Mouse (Mus musculus) MEL (cell line): ENCODE measurements around the gene Lmf2.

ENCODE experiments used
- CTCF ChIP-seq, 3 experiments: IDR thresholded peaks in 2 of 3; conservative IDR thresholded peaks in 1 of 3; 2 replicates each; pipeline ENCODE4 v1.5.1; 2011 to 2012; ENCODE audit warnings: low read length in 3 of 3, low read depth in 2 of 3, mild to moderate bottlenecking in 2 of 3, improper control_type of control experiment in 1 of 3, inconsistent platforms in 1 of 3, mixed read lengths in 1 of 3, moderate library complexity in 1 of 3; ENCODE audit not compliant: control insufficient read depth in 1 of 3, insufficient read depth in 1 of 3, poor library complexity in 1 of 3, severe bottlenecking in 1 of 3
- EP300 ChIP-seq, 2 experiments: IDR thresholded peaks; 2 replicates each; pipeline ENCODE4 v1.6.1; 2011; ENCODE audit warnings: improper control_type of control experiment in 2 of 2, low read length in 2 of 2, low read depth in 1 of 2, mild to moderate bottlenecking in 1 of 2
- GATA1 ChIP-seq: IDR thresholded peaks from 2 replicates; pipeline ENCODE4 v1.6.1; 2011; ENCODE audit warnings: low read depth, low read length, improper control_type of control experiment
- KAT2A ChIP-seq: conservative IDR thresholded peaks from 2 replicates; pipeline ENCODE4 v1.6.1; 2012; ENCODE audit warnings: low read depth, low read length, improper control_type of control experiment, inconsistent platforms
- NELFE ChIP-seq: IDR thresholded peaks from 2 replicates; pipeline ENCODE4 v1.6.1; 2011; ENCODE audit warnings: low read depth, low read length, improper control_type of control experiment
- POLR2A ChIP-seq, 2 experiments: IDR thresholded peaks; 2 replicates each; pipeline ENCODE4 v1.6.1; 2011 to 2012; ENCODE audit warnings: low read length in 2 of 2, mild to moderate bottlenecking in 2 of 2, control low read depth in 1 of 2, improper control_type of control experiment in 1 of 2, low read depth in 1 of 2, moderate library complexity in 1 of 2; ENCODE audit not compliant: control insufficient read depth in 1 of 2, insufficient read depth in 1 of 2, poor library complexity in 1 of 2
- UBTF ChIP-seq: IDR thresholded peaks from 2 replicates; pipeline ENCODE4 v1.6.1; 2012; ENCODE audit warnings: low read depth, mild to moderate bottlenecking, inconsistent platforms, low read length, improper control_type of control experiment, moderate library complexity, borderline replicate concordance; ENCODE audit not compliant: insufficient read depth

- no peak for TF ChIP-seq POLR2A (IDR thresholded peaks at IDR 0.05; ENCODE audit: control insufficient read depth in 1 of 2, insufficient read depth in 1 of 2, low read depth in 1 of 2, low read length in 2 of 2, poor library complexity in 1 of 2)
- TF ChIP-seq UBTF: no peak
- TF ChIP-seq GATA1: no peak
- TF ChIP-seq CTCF (IDR thresholded peaks at IDR 0.05 in 2 of 3, conservative IDR thresholded peaks at IDR 0.05 in 1 of 3; ENCODE audit: control insufficient read depth in 1 of 3, insufficient read depth in 1 of 3, low read depth in 2 of 3, low read length in 3 of 3, poor library complexity in 1 of 3, severe bottlenecking in 1 of 3): no peak
- TF ChIP-seq EP300 (IDR thresholded peaks at IDR 0.05; ENCODE audit: low read depth in 1 of 2, low read length in 2 of 2): no peak
- TF ChIP-seq NELFE: no peak
- TF ChIP-seq KAT2A: no peak
These were observed 7.6 kb upstream of the Lmf2 start for GRCm38 (mm10) chr15:89363051-89363450.
